Mouse (Mus musculus): Measurements from ENCODE around the gene Ttc38.

GRCm38 (mm10) chr15:85795516-85795915 lies 36.6 kb upstream of the Ttc38 start:
- TF ChIP-seq CTCF (IDR thresholded peaks at IDR 0.05; ENCODE audit: borderline replicate concordance, control insufficient read depth, extremely low read depth, insufficient read depth, low read length, poor library complexity) (no peak), POLR2A (IDR thresholded peaks at IDR 0.05; ENCODE audit: control insufficient read depth, extremely low read depth, insufficient read depth, low read length, poor library complexity) (no peak)
